Mouse (Mus musculus) megakaryocyte, embryonic 14.5 days (primary cell): Measurements from ENCODE around the gene Sema3e.

Source experiments
- FLI1 ChIP-seq: IDR thresholded peaks from 2 replicates; pipeline ENCODE4 v1.6.1; 2012; ENCODE audit warnings: low read length, inconsistent platforms, mixed read lengths
- GATA1 ChIP-seq: IDR thresholded peaks from 3 replicates; pipeline ENCODE4 v1.6.1; 2012; ENCODE audit warnings: mixed read lengths, low read length, inconsistent platforms, borderline replicate concordance

DNA sequence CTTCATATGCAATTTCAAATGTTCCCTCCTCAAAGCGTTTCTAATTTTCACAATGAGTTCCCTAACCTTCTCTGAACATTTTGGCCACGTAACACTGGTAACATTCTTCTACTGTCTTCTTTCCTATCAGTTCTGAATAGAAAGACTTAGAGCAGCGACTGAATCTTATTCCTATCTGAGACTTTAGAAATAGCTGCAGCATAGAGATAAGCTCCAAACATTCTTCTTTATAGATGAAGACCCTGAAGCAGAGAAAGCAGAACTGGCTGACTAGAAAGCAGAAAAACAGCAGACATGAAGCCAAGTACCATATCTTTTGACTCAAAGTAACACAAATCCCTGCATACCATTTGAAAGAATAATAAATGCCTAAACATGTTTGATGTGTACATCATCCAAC is 39.4 kb upstream of the Sema3e start:
- TF ChIP-seq GATA1 (no peak), FLI1 (no peak)
